Mouse (Mus musculus): ENCODE results near the gene Chd3. TPM values are rescaled to one million over a fixed set of nuclear protein-coding genes. Genes with fewer than 3 reads are reported as not detected.
A peak's percentile ranks its signal among the peaks of the same experiment; 100 is the strongest.

The Chd3 gene
- polyA plus RNA-seq, 1 experiment from 2014 or later: 56.9 TPM

DNA sequence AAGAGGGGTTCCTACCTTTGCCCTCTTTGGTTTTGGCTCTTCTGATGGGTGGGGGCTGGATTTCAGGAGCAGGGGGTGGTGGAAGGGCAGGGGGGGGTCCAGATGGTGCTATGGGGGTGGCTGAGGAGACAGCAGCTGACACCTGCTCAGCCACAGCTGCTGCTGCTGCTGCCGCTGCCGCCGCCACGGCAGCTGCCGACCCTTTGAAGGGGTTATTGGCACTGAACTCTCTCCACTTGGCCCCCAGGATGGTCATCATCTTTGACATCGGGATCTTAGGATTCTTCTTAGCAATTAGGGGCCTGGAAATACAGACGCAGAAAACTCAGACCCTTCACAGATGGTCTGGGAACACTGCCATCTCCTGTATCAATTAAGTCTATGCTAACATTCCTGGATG is 7.2 kb downstream of the Chd3 start:
- no peak overlapping the region for H3K4me2 ChIP-seq (ENCODE audit: low read depth, low read length)
- H3K4me3 ChIP-seq (ENCODE audit: low read length): no peak overlapping the region
- H3K36me3 ChIP-seq (ENCODE audit: control insufficient read depth, insufficient read depth, low read length): peaks cover 62% of the 10 kb centered on the region
- no peaks in the 10 kb centered on the region for H3K9me3 ChIP-seq (ENCODE audit: control insufficient read depth, low read length)
- H3K27me3 ChIP-seq (ENCODE audit: control insufficient read depth, insufficient read depth, low read depth, low read length): no peaks in the 10 kb centered on the region
- WGBS: 59% methylated on average over 7 of the region's 7 CpGs
- H3K27ac ChIP-seq (ENCODE audit: low read length): no peak overlapping the region
- no peak overlapping the region for H3K9ac ChIP-seq (ENCODE audit: low read length)
- H3K4me1 ChIP-seq (replicated peaks; ENCODE audit: control insufficient read depth, insufficient read depth, low read length): peaks cover 28% of the 10 kb centered on the region
- ATAC-seq (ENCODE audit: low read depth): no peak

- no peak overlapping the region for H3K4me3 ChIP-seq (ENCODE audit: low read length)
- 85% methylated on average over 12 of the region's 12 CpGs for WGBS
- ATAC-seq (ENCODE audit: low read depth): no peak
- peaks cover 85% of the 10 kb centered on the region for H3K36me3 ChIP-seq (ENCODE audit: control insufficient read depth, insufficient read depth, low read length)
- H3K27ac ChIP-seq (ENCODE audit: low read length): no peak overlapping the region
- H3K4me1 ChIP-seq (replicated peaks; ENCODE audit: control insufficient read depth, insufficient read depth, low read length): peaks cover 2% of the 10 kb centered on the region; the same call in 1 of the 2 replicates
- no peak overlapping the region for H3K4me2 ChIP-seq (ENCODE audit: low read depth, low read length)
- H3K9ac ChIP-seq (ENCODE audit: low read length): no peak overlapping the region
- no peaks in the 10 kb centered on the region for H3K9me3 ChIP-seq (ENCODE audit: control insufficient read depth, low read length)
- H3K27me3 ChIP-seq (ENCODE audit: control insufficient read depth, insufficient read depth, low read depth, low read length): no peaks in the 10 kb centered on the region
These were observed 11.5 kb downstream of the Chd3 start for GRCm38 (mm10) chr11:69357690-69358089.

DNA sequence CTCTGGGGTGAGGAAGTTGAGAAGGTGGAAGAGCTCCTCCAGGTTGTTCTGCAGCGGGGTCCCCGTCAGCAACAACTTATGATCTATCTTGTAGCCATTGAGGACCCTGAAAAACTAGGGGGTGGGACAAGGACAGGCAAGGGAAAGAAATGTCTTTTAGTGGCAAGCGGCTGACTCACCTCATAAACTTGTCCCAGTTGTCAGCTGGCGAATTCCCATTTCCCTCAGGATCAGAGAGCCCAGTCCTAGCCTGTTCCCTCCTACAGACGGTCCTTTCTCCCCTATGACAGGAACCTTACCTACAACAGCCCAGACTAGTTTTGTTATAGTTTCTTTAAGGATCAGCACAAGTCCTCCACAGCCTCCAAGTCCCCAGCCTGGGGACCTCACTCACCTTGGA is 12.7 kb downstream of the Chd3 start:
- no peak overlapping the region for H3K9ac ChIP-seq (ENCODE audit: low read length)
- peaks cover 85% of the 10 kb centered on the region for H3K36me3 ChIP-seq (ENCODE audit: control insufficient read depth, insufficient read depth, low read length)
- no peak for ATAC-seq (ENCODE audit: low read depth)
- no peaks in the 10 kb centered on the region for H3K4me1 ChIP-seq (replicated peaks; ENCODE audit: control insufficient read depth, insufficient read depth, low read length)
- H3K27ac ChIP-seq (ENCODE audit: low read length): no peak overlapping the region
- H3K9me3 ChIP-seq (ENCODE audit: control insufficient read depth, low read length): no peaks in the 10 kb centered on the region
- H3K4me3 ChIP-seq (ENCODE audit: low read length): no peak overlapping the region
- 86% methylated on average over 5 of the region's 5 CpGs for WGBS
- H3K4me2 ChIP-seq (ENCODE audit: low read depth, low read length): no peak overlapping the region
- H3K27me3 ChIP-seq (ENCODE audit: control insufficient read depth, insufficient read depth, low read depth, low read length): no peaks in the 10 kb centered on the region

- no peak overlapping the region for H3K9ac ChIP-seq (ENCODE audit: low read length)
- no peak overlapping the region for H3K4me2 ChIP-seq (ENCODE audit: low read depth, low read length)
- no peak overlapping the region for H3K4me3 ChIP-seq (ENCODE audit: low read length)
- ATAC-seq (ENCODE audit: low read depth): peak; percentile 7; the same call in 1 of the 2 replicates
- no peaks in the 10 kb centered on the region for H3K27me3 ChIP-seq (ENCODE audit: control insufficient read depth, insufficient read depth, low read depth, low read length)
- no peaks in the 10 kb centered on the region for H3K9me3 ChIP-seq (ENCODE audit: control insufficient read depth, low read length)
- H3K27ac ChIP-seq (ENCODE audit: low read length): no peak overlapping the region
- 79% methylated on average over 26 of the region's 26 CpGs for WGBS
- H3K4me1 ChIP-seq (replicated peaks; ENCODE audit: control insufficient read depth, insufficient read depth, low read length): no peaks in the 10 kb centered on the region; the same call in 1 of the 2 replicates
- peaks cover 63% of the 10 kb centered on the region for H3K36me3 ChIP-seq (ENCODE audit: control insufficient read depth, insufficient read depth, low read length)
These were observed 22.8 kb downstream of the Chd3 start for GRCm38 (mm10) chr11:69346441-69346840.

- ATAC-seq (ENCODE audit: low read depth): peak; percentile 93
- H3K4me1 ChIP-seq (replicated peaks; ENCODE audit: control insufficient read depth, insufficient read depth, low read length): peaks cover 12% of the 10 kb centered on the region
- H3K36me3 ChIP-seq (ENCODE audit: control insufficient read depth, insufficient read depth, low read length): peaks cover 20% of the 10 kb centered on the region; the same call in 1 of the 2 replicates
- H3K4me3 ChIP-seq (ENCODE audit: low read length): peak within 1 kb of the TSS; percentile 65
- H3K27ac ChIP-seq (ENCODE audit: low read length): peak within 1 kb of the TSS; percentile 52; the same call in 1 of the 2 replicates
- H3K9me3 ChIP-seq (ENCODE audit: control insufficient read depth, low read length): no peaks in the 10 kb centered on the region
- H3K4me2 ChIP-seq (ENCODE audit: low read depth, low read length): peak within 1 kb of the TSS; percentile 96
- H3K27me3 ChIP-seq (ENCODE audit: control insufficient read depth, insufficient read depth, low read depth, low read length): no peaks in the 10 kb centered on the region
- H3K9ac ChIP-seq (ENCODE audit: low read length): peak within 1 kb of the TSS; percentile 76
- 1% methylated on average over 99 of the region's 99 CpGs for WGBS
These were observed 28.8 kb downstream of the Chd3 start, which contains the start of gene Rnf227 for GRCm38 (mm10) chr11:69340161-69341131. Rnf227 (plus strand) TSS chr11:69340461.

- H3K27me3 ChIP-seq (ENCODE audit: control insufficient read depth, insufficient read depth, low read depth, low read length): no peaks in the 10 kb centered on the region
- H3K36me3 ChIP-seq (ENCODE audit: control insufficient read depth, insufficient read depth, low read length): no peaks in the 10 kb centered on the region
- no peak overlapping the region for H3K9ac ChIP-seq (ENCODE audit: low read length)
- H3K4me3 ChIP-seq (ENCODE audit: low read length): no peak overlapping the region
- peaks cover 15% of the 10 kb centered on the region for H3K4me1 ChIP-seq (replicated peaks; ENCODE audit: control insufficient read depth, insufficient read depth, low read length)
- H3K9me3 ChIP-seq (ENCODE audit: control insufficient read depth, low read length): no peaks in the 10 kb centered on the region
- no peak overlapping the region for H3K4me2 ChIP-seq (ENCODE audit: low read depth, low read length)
- WGBS: 42% methylated on average over 4 of the region's 4 CpGs
- H3K27ac ChIP-seq (ENCODE audit: low read length): no peak overlapping the region
- no peak for ATAC-seq (ENCODE audit: low read depth)
These were observed 34.4 kb downstream of the Chd3 start for GRCm38 (mm10) chr11:69334796-69335195.

DNA sequence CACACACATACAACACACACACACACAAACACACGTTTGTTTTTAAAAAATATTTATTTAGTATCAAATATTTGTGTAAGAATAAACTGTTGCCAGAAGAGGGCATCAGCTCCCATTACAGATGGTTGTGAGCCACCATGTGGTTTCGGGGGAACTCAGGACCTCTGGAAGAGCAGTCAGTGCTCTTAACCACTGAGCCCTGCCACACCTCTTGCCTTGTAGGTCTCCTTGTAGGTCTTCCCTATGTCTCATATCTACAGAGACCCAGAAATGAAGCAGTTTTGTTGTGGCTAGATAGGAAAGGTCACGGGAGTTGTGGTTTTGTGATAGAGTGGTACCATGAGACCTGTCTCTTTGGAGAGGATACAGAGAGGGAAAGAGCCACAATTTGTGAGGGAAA is 35.3 kb downstream of the Chd3 start:
- 51% methylated on average over 3 of the region's 3 CpGs for WGBS

GRCm38 (mm10) chr11:69332713-69333253 is 36.4 kb downstream of the Chd3 start:
- 27% methylated on average over 8 of the region's 8 CpGs for WGBS
- Histone ChIP-seq H3K9ac (ENCODE audit: low read length) (peak overlapping the region; percentile 78), H3K4me2 (ENCODE audit: low read depth, low read length) (peak overlapping the region; percentile 79)

More for the DNA sequence above, 35.3 kb downstream of the Chd3 start:
- H3K27me3 ChIP-seq (ENCODE audit: control insufficient read depth, insufficient read depth, low read depth, low read length): no peaks in the 10 kb centered on the region
- no peaks in the 10 kb centered on the region for H3K9me3 ChIP-seq (ENCODE audit: control insufficient read depth, low read length)
- H3K36me3 ChIP-seq (ENCODE audit: control insufficient read depth, insufficient read depth, low read length): no peaks in the 10 kb centered on the region
- no peak overlapping the region for H3K4me2 ChIP-seq (ENCODE audit: low read depth, low read length)
- H3K9ac ChIP-seq (ENCODE audit: low read length): no peak overlapping the region
- no peak overlapping the region for H3K4me3 ChIP-seq (ENCODE audit: low read length)
- H3K27ac ChIP-seq (ENCODE audit: low read length): no peak overlapping the region
- no peak for ATAC-seq (ENCODE audit: low read depth)
- H3K4me1 ChIP-seq (replicated peaks; ENCODE audit: control insufficient read depth, insufficient read depth, low read length): peaks cover 15% of the 10 kb centered on the region

GRCm38 (mm10) chr11:69331929-69332405 is 37.2 kb downstream of the Chd3 start:
- no peaks in the 10 kb centered on the region for H3K36me3 ChIP-seq (ENCODE audit: control insufficient read depth, insufficient read depth, low read length)
- peak overlapping the region; percentile 79 for H3K4me2 ChIP-seq (ENCODE audit: low read depth, low read length)
- ATAC-seq (ENCODE audit: low read depth): peak; percentile 82
- H3K27me3 ChIP-seq (ENCODE audit: control insufficient read depth, insufficient read depth, low read depth, low read length): peaks cover 9% of the 10 kb centered on the region
- H3K9ac ChIP-seq (ENCODE audit: low read length): peak overlapping the region; percentile 78
- H3K9me3 ChIP-seq (ENCODE audit: control insufficient read depth, low read length): no peaks in the 10 kb centered on the region
- H3K4me1 ChIP-seq (replicated peaks; ENCODE audit: control insufficient read depth, insufficient read depth, low read length): peaks cover 17% of the 10 kb centered on the region
- peak overlapping the region; percentile 64 for H3K4me3 ChIP-seq (ENCODE audit: low read length)
- H3K27ac ChIP-seq (ENCODE audit: low read length): peak overlapping the region; percentile 44
- WGBS: under 1% methylated on average over 24 of the region's 24 CpGs

More at GRCm38 (mm10) chr11:69332713-69333253, 36.4 kb downstream of the Chd3 start:
- Histone ChIP-seq H3K27me3 (ENCODE audit: control insufficient read depth, insufficient read depth, low read depth, low read length) (peaks cover 4% of the 10 kb centered on the region), H3K36me3 (ENCODE audit: control insufficient read depth, insufficient read depth, low read length) (no peaks in the 10 kb centered on the region), H3K4me1 (replicated peaks; ENCODE audit: control insufficient read depth, insufficient read depth, low read length) (peaks cover 15% of the 10 kb centered on the region), H3K4me3 (ENCODE audit: low read length) (no peak overlapping the region), H3K9me3 (ENCODE audit: control insufficient read depth, low read length) (no peaks in the 10 kb centered on the region), H3K27ac (ENCODE audit: low read length) (0 out of 2 replicates have a peak overlapping the region, but pooled peaks have one; percentile 2)
- no peak for ATAC-seq (ENCODE audit: low read depth)
